Mouse (Mus musculus) monocyte, adult 2 months (primary cell): ENCODE data around the gene Kyat3.
A peak's percentile ranks its signal among the peaks of the same experiment; 100 is the strongest.

Source experiments
- DNase-seq, 2 experiments: peaks; one replicate each; pipeline ENCODE4 v3.0.0; 2022; ENCODE audit warnings: low spot score in 2 of 2, low read depth in 1 of 2

Kyat3 gene

GRCm38 (mm10) chr3:142745076-142745475, 44.2 kb downstream of the Kyat3 start:
- no peak for DNase-seq

- no peak for DNase-seq
Observed at GRCm38 (mm10) chr3:142747673-142748072, 46.8 kb downstream of the Kyat3 start.

DNA sequence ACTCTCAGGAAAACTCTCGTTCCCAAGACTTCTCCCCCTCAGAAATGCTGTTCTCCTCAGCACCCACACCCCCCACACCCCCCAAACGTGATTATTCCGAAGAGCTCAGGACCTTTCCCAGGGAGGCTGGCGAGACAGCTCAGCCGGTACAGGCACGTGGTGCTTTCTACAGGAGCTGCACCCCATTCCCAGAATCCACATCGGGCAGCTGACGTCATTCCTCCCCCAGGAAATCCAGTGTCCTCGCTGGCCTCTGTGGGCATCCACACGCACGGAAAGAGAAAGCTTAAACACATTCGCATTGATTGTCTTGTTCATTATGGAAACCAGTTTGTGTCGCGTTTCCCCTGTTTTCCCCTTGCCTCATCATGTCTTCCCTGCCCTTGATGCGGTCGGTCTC, 48.3 kb downstream of the Kyat3 start:
- DNase-seq: no peak

DNA sequence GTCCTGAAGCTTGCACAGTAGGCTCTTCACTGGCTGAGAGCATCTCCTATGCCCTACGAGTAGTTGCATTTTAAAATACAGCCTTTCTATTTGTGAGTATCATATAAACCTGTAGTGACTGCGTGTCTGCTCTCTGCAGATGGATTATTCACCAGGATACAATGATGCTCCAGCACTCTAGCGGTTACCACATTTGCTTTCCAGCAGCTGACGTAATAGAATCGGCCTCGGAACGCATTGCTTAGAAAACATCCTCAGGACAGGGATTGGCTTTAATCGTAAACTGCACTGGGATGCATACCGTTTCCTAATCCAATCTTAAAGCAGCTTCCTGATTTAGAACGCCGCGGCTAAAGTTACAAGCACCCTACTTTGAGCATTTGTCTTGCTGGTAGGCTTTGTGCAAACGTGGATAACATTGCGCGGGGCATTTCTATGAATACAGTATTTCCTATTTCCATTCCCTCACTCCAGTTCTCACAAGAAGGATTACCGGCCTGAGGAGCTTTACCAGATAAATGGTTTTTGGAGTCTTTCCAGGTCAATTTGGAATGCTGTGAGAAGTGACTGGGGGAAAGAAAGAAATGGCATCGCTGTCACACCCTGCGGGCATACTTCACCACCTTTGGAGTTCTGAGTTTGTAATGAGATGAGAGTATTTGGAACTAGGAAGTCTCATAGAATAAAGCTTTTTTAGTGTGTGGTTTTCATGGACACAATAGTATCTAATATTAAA, 54.4 kb downstream of the Kyat3 start:
- no peak for DNase-seq

- DNase-seq: no peak
Observed at GRCm38 (mm10) chr3:142757841-142758240, 57.0 kb downstream of the Kyat3 start.

GRCm38 (mm10) chr3:142758593-142758992, 57.7 kb downstream of the Kyat3 start:
- no peak for DNase-seq

GRCm38 (mm10) chr3:142760356-142760755, 59.5 kb downstream of the Kyat3 start:
- DNase-seq: no peak

DNA sequence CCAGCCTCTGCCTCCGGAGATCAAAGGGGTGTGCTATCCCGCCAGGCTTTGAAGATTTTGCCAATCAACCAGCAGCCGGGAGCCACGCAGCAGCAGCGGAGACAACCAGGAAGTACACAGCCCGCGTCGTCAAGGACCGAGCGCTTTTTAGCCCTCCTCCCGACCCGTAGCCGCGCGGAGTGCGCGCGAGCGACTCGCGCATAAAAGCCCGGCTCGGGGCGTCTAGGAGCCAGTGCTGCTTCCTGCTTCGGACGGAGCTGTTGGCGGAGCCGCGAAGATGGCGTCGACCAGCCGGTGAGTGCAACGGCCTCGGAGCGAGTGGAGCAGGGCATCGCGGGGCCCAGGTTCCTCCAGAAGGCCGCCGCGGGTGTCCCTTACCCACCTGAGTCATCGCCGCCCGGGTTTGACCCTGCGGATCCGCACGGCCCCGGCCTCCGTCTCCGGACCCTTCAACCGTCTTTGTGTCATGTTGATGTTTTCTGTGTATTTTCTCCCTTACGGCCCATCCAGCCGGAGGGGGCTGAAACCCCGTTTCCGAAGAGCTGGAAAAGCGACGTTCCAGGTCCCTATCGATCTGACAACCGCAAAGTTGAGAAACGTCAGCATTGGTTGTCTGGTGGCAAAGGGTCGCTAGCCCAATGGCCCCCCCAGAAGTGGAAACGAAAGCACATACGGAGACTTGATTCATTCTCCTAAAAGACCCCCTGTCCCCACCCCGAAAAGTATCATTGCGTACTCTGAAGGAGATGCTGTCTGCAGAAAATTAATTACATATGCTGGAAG, 64.3 kb downstream of the Kyat3 start, which contains the start of gene Gtf2b:
Gene Gtf2b (plus strand): TSS at position 51 of the 783 bp plus-strand sequence.
- DNase-seq: peak; percentile 63 to 88

- DNase-seq: peak in 1 of 2 experiments; percentile 2
Observed at GRCm38 (mm10) chr3:142765778-142766165, 64.9 kb downstream of the Kyat3 start.

DNA sequence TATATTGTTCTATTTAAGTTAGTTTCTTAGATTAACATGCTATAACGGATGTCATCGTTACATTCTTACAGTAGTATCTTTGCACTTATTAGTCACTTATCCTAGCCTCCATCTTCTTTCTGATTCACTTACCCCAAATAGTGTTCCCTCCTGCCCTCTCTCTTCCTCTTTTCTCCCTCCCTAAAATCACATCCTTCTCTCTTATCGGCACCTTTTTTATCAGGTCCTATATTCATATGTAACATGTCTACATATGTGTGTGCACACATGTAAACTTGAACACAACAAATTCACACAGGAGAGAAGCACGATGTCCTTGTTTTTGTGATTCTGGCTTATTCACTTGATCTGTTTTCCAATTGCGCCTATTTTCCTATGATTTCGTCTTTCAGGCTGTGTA, 67.6 kb downstream of the Kyat3 start:
- DNase-seq: no peak

DNA sequence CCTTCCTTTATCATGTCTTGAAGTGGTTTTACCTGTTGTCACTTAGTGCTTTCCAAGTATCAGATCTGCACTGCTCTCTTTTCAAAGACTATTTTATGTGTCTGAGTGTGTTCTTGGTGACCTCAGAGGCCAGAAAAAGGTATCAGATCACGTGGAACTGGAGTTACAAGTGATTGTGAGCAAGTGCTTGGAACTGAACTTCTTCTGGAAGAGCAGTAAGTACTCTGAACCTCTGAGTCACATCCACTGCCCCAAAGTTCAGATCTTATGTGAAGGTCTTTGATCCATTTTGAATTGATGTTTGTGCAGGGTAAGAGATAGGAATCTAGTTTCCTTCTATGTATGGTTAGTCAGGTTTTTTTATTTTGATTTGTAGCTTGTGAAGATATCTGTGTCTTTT, 69.7 kb downstream of the Kyat3 start:
- DNase-seq: no peak

- no peak for DNase-seq
Observed at GRCm38 (mm10) chr3:142773538-142774191, 72.8 kb downstream of the Kyat3 start.

DNA sequence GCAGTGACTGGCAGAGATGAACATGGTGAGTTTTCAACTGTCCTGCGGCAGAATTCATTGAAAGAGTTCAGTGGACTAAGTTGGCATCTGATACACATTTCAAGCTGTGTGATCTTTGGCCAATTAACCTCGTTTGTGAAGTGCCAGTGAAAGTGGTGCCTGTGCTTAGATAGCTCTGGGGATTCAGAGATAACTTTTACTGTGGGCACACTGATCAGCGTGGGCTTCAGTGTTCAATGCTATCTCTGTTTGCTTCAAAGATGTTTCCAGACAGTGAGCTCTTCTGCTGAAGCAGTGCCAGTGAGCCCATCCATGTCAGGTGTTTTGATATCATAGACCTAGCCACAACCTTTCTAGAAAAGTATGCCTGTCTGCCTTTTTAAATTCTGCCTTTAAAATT, 76.4 kb downstream of the Kyat3 start:
- DNase-seq: no peak

DNA sequence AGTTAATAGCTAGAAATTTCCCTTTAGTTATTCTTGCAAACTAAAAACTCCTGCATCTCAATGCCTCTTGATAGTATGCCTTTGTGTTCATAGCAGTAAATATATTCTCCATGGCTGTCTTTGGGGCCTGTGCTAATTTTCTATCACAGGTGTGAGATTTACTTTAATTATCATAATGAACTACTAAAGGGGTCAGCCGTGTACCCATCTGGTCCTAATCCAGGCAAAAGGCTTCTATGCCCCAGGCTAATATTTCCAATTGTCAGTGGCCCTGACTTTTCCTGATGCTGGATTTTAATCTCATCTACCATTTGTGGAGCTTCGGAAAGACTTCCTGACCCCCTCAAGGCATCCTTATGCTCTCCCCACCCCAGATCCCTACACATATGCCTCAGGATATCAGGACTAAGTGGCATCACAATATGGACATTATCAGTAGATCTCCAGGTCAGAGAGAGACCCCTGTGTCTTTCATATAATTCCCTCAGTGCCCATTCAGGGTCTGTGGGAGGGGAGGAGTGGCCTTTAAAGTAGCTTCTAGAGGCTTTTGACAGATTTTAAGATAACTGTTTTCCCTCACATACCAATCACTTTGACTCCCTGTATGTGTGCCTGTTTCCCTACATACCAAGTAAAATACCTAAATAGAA, 85.7 kb downstream of the Kyat3 start:
- no peak for DNase-seq

- DNase-seq: no peak
Observed at GRCm38 (mm10) chr3:142795587-142795986, 94.7 kb downstream of the Kyat3 start.
